Mouse (Mus musculus) CH12.LX (cell line): ENCODE data around the gene Celf5. TPM values are rescaled to one million over a fixed set of nuclear protein-coding genes. Genes with fewer than 3 reads are reported as not detected.

Experiments used
- DNase-seq: peaks from one replicate; pipeline ENCODE4 v3.0.0-alpha.2; 2013; ENCODE audit errors: extremely low read depth
- H3K27ac ChIP-seq: 2 replicates; pipeline ENCODE4 v1.5.1; 2012; ENCODE audit warnings: low read depth, mild to moderate bottlenecking, control low read depth, moderate library complexity; ENCODE audit not compliant: insufficient read depth
- H3K27me3 ChIP-seq: replicated peaks from 2 replicates; pipeline ENCODE3; 2012; ENCODE audit warnings: inconsistent platforms
- H3K36me3 ChIP-seq, 2 experiments: replicated peaks in 1 of 2; 2 replicates each; pipeline versions ENCODE3 to v1.6.1; 2012; ENCODE audit warnings: inconsistent platforms in 1 of 2, low read length in 1 of 2, mild to moderate bottlenecking in 1 of 2, mixed read lengths in 1 of 2, moderate library complexity in 1 of 2; ENCODE audit not compliant: control insufficient read depth in 1 of 2, insufficient read depth in 1 of 2
- H3K4me1 ChIP-seq, 2 experiments: 2 replicates each; pipeline ENCODE4 v1.6.1; 2012; ENCODE audit warnings: inconsistent platforms in 1 of 2, moderate library complexity in 1 of 2; ENCODE audit not compliant: insufficient read depth in 2 of 2, control insufficient read depth in 1 of 2
- H3K4me2 ChIP-seq: 2 replicates; pipeline ENCODE4 v1.6.1; 2012; ENCODE audit warnings: low read depth, mild to moderate bottlenecking, control low read depth; ENCODE audit not compliant: poor library complexity, insufficient read depth, severe bottlenecking
- H3K4me3 ChIP-seq, 3 experiments: fragments of 150-350 bp in 1 of 3; sonication (generic) in 1 of 3; replicated peaks in 1 of 3; 2 replicates each; pipeline versions ENCODE3 to v1.5.1; 2011 to 2012; ENCODE audit warnings: low read depth in 2 of 3, low read length in 2 of 3, mild to moderate bottlenecking in 2 of 3, moderate library complexity in 2 of 3, control low read depth in 1 of 3, improper control_type of control experiment in 1 of 3, inconsistent platforms in 1 of 3, mixed read lengths in 1 of 3; ENCODE audit not compliant: poor library complexity in 1 of 3
- H3K79me2 ChIP-seq: replicated peaks from 2 replicates; pipeline ENCODE4 v1.6.1; 2012; ENCODE audit warnings: mild to moderate bottlenecking, moderate library complexity; ENCODE audit not compliant: control insufficient read depth, poor library complexity, insufficient read depth, severe bottlenecking; ENCODE audit errors: extremely low read depth
- H3K9ac ChIP-seq: 2 replicates; pipeline ENCODE4 v1.6.1; 2012; ENCODE audit warnings: low read depth, mild to moderate bottlenecking, control low read depth, moderate library complexity; ENCODE audit not compliant: insufficient read depth
- H3K9me3 ChIP-seq: replicated peaks from 2 replicates; pipeline ENCODE3; 2012; ENCODE audit warnings: low read length, inconsistent platforms, mixed read lengths
- BHLHE40 ChIP-seq: IDR thresholded peaks from 2 replicates; pipeline ENCODE4 v1.6.1; 2011; ENCODE audit warnings: mild to moderate bottlenecking, low read depth, low read length, improper control_type of control experiment
- E2F4 ChIP-seq: IDR thresholded peaks from 2 replicates; pipeline ENCODE4 v1.6.1; 2011; ENCODE audit warnings: low read depth, low read length, improper control_type of control experiment; ENCODE audit not compliant: insufficient replicate concordance
- ELF1 ChIP-seq: IDR thresholded peaks from 2 replicates; pipeline ENCODE4 v1.6.1; 2014; ENCODE audit warnings: low read depth, mild to moderate bottlenecking, inconsistent platforms, low read length, improper control_type of control experiment
- IRF4 ChIP-seq: IDR thresholded peaks from 2 replicates; pipeline ENCODE4 v1.6.1; 2014; ENCODE audit warnings: low read depth, mild to moderate bottlenecking, inconsistent platforms, low read length, improper control_type of control experiment
- JUN ChIP-seq: IDR thresholded peaks from 2 replicates; pipeline ENCODE4 v1.6.1; 2011; ENCODE audit warnings: low read depth, mild to moderate bottlenecking, low read length, improper control_type of control experiment, moderate library complexity; ENCODE audit not compliant: insufficient read depth
- MAZ ChIP-seq: IDR thresholded peaks from 2 replicates; pipeline ENCODE4 v1.6.1; 2012; ENCODE audit warnings: low read depth, mild to moderate bottlenecking, inconsistent platforms, low read length, improper control_type of control experiment, moderate library complexity
- MEF2A ChIP-seq: IDR thresholded peaks from 2 replicates; pipeline ENCODE4 v1.6.1; 2014; ENCODE audit warnings: low read depth, mild to moderate bottlenecking, inconsistent platforms, low read length, improper control_type of control experiment, borderline replicate concordance
- MXI1 ChIP-seq: IDR thresholded peaks from 2 replicates; pipeline ENCODE4 v1.6.1; 2011; ENCODE audit warnings: mild to moderate bottlenecking, low read depth, low read length, improper control_type of control experiment
- NRF1 ChIP-seq: IDR thresholded peaks from 2 replicates; pipeline ENCODE4 v1.6.1; 2014; ENCODE audit warnings: low read depth, mild to moderate bottlenecking, inconsistent platforms, low read length, improper control_type of control experiment, moderate library complexity
- POLR2A ChIP-seq: IDR thresholded peaks from 2 replicates; pipeline ENCODE4 v1.6.1; 2011; ENCODE audit warnings: low read depth, mild to moderate bottlenecking, improper control_type of control experiment, low read length
- POLR2AphosphoS2 ChIP-seq: IDR thresholded peaks from 2 replicates; pipeline ENCODE4 v1.6.1; 2011; ENCODE audit warnings: low read depth, low read length, improper control_type of control experiment
- RAD21 ChIP-seq: IDR thresholded peaks from 2 replicates; pipeline ENCODE4 v1.6.1; 2011; ENCODE audit warnings: low read depth, mild to moderate bottlenecking, low read length, improper control_type of control experiment, moderate library complexity
- SMC3 ChIP-seq: IDR thresholded peaks from 2 replicates; pipeline ENCODE4 v1.6.1; 2011; ENCODE audit warnings: low read depth, low read length, improper control_type of control experiment
- USF2 ChIP-seq: conservative IDR thresholded peaks from 2 replicates; pipeline ENCODE4 v1.6.1; 2011; ENCODE audit warnings: low read depth, low read length, improper control_type of control experiment
- ZKSCAN1 ChIP-seq: IDR thresholded peaks from 2 replicates; pipeline ENCODE4 v1.6.1; 2012; ENCODE audit warnings: low read depth, inconsistent platforms, low read length, improper control_type of control experiment, borderline replicate concordance
- ZMIZ1 ChIP-seq: IDR thresholded peaks from 2 replicates; pipeline ENCODE4 v1.6.1; 2012; ENCODE audit warnings: low read depth, mild to moderate bottlenecking, inconsistent platforms, low read length, improper control_type of control experiment
- dilution Hi-C: fragments of 300-500 bp; cut with MboI; formaldehyde crosslinking; loops from 2 replicates; pipeline ENCODE4 v1.14.3; 2020; ENCODE audit warnings: low sequenced_read_pairs; ENCODE audit not compliant: extremely low pct_unique_long_range_greater_than_20kb, extremely low pct_ligation_motif_present
- in situ Hi-C: fragments of 300-500 bp; cut with MboI; formaldehyde crosslinking; loops from 3 replicates; pipeline ENCODE4 v1.14.3; 2019; ENCODE audit warnings: low sequenced_read_pairs, low pct_ligation_motif_present, low pct_unique_long_range_greater_than_20kb, mixed read lengths
- polyA plus RNA-seq: library from polyadenylated mRNA; unstranded; fragments of >175 nt; gene quantifications from 2 replicates; pipeline ENCODE4 v1.2.1, GENCODE M21; 2012; ENCODE audit warnings: low read depth; ENCODE audit not compliant: insufficient read length
- total RNA-seq, 2 experiments: library from RNA; depleted of rRNA; stranded (reverse); fragments of 300-350 nt in 1 of 2; fragments of >200 nt in 1 of 2; gene quantifications; 2 replicates each; pipeline ENCODE4 v1.2.3; 2012 to 2014

The Celf5 gene
- total and polyA plus RNA-seq, 3 experiments: 0.07 to 0.08 TPM; not detected in 1

- Histone ChIP-seq H3K79me2 (no peaks in the 10 kb centered on the region), H3K4me3 (peak overlapping the region in 1 of 3 experiments; percentile 43), H3K9me3 (no peaks in the 10 kb centered on the region), H3K4me1 (peaks cover 3 to 4% of the 10 kb centered on the region in 2 experiments; a peak in 3 of 4 replicates), H3K4me2 (peak overlapping the region; percentile 80), H3K36me3 (peaks cover 9 to 16% of the 10 kb centered on the region in 2 experiments), H3K27me3 (peaks cover 50% of the 10 kb centered on the region), H3K27ac (no peak overlapping the region), H3K9ac (0 out of 2 replicates have a peak overlapping the region, but pooled peaks have one; percentile 12)
- dilution Hi-C loops (no loop called here), in situ Hi-C loops (no loop called here)
- DNase-seq: no peak
- TF ChIP-seq E2F4: no peak
- TF ChIP-seq IRF4: no peak
- TF ChIP-seq JUN: no peak
- TF ChIP-seq ELF1: no peak
- TF ChIP-seq ZKSCAN1: no peak
- no peak for TF ChIP-seq BHLHE40
- TF ChIP-seq POLR2AphosphoS2: no peak
- no peak for TF ChIP-seq RAD21
- no peak for TF ChIP-seq USF2
- TF ChIP-seq ZMIZ1: no peak
- TF ChIP-seq NRF1: no peak
Observed at GRCm38 (mm10) chr10:81481605-81482532, 640 bp downstream of the Celf5 start.

- Histone ChIP-seq H3K27ac (no peak overlapping the region), H3K36me3 (no peaks in the 10 kb centered on the region), H3K4me2 (no peak overlapping the region), H3K9me3 (no peaks in the 10 kb centered on the region), H3K4me3 (no peak overlapping the region), H3K9ac (no peak overlapping the region), H3K27me3 (peaks cover 85% of the 10 kb centered on the region), H3K79me2 (no peaks in the 10 kb centered on the region), H3K4me1 (peaks cover 4 to 6% of the 10 kb centered on the region in 2 experiments; a peak in 3 of 4 replicates)
- in situ Hi-C loops (no loop called here), dilution Hi-C loops (no loop called here)
- TF ChIP-seq SMC3 (no peak), MXI1 (no peak), IRF4 (no peak), RAD21 (no peak), ZMIZ1 (no peak), MAZ (no peak), POLR2A (no peak), MEF2A (no peak)
- DNase-seq: no peak
Observed at GRCm38 (mm10) chr10:81474461-81474860, 8.0 kb downstream of the Celf5 start.
